Mouse (Mus musculus): Measurements from ENCODE around the gene Cwf19l1. TPM values are rescaled to one million over a fixed set of nuclear protein-coding genes. Genes with fewer than 3 reads are reported as not detected.

The Cwf19l1 gene
- total RNA-seq (2015) = 16.8 and 17.0 TPM in 2 replicates
- total RNA-seq (2017) = 19.0 and 30.9 TPM in 2 replicates

- peak; percentile 99 for ATAC-seq (ENCODE audit: poor library complexity, severe bottlenecking)
Observed at GRCm38 (mm10) chr19:44135072-44135959, at the start of gene Cwf19l1. Gene Cwf19l1, minus strand, starts transcription at chr19:44135876.

GRCm38 (mm10) chr19:44183968-44184367, 48.3 kb upstream of the Cwf19l1 start:
- ATAC-seq (ENCODE audit: poor library complexity, severe bottlenecking) = no peak

GRCm38 (mm10) chr19:44180502-44180901, 44.8 kb upstream of the Cwf19l1 start:
- ATAC-seq (ENCODE audit: poor library complexity, severe bottlenecking) = 0 out of 2 replicates have a peak, but pooled peaks have one; percentile 21

GRCm38 (mm10) chr19:44176741-44177140, 41.1 kb upstream of the Cwf19l1 start:
- peak; percentile 33; the same call in 1 of the 2 replicates for ATAC-seq (ENCODE audit: poor library complexity, severe bottlenecking)

- ATAC-seq (ENCODE audit: poor library complexity, severe bottlenecking) = no peak
Observed at GRCm38 (mm10) chr19:44174835-44175234, 39.2 kb upstream of the Cwf19l1 start.

- peak; percentile 60; the same call in 1 of the 2 replicates for ATAC-seq (ENCODE audit: poor library complexity, severe bottlenecking)
Observed at GRCm38 (mm10) chr19:44161515-44161914, 25.8 kb upstream of the Cwf19l1 start.

- ATAC-seq (ENCODE audit: poor library complexity, severe bottlenecking) = no peak
Observed at GRCm38 (mm10) chr19:44159386-44159785, 23.7 kb upstream of the Cwf19l1 start.

- ATAC-seq (ENCODE audit: poor library complexity, severe bottlenecking) = no peak
Observed at GRCm38 (mm10) chr19:44157005-44157404, 21.3 kb upstream of the Cwf19l1 start.

GRCm38 (mm10) chr19:44153781-44154180, 18.1 kb upstream of the Cwf19l1 start:
- ATAC-seq (ENCODE audit: poor library complexity, severe bottlenecking) = no peak

GRCm38 (mm10) chr19:44148991-44149390, 13.3 kb upstream of the Cwf19l1 start:
- no peak for ATAC-seq (ENCODE audit: poor library complexity, severe bottlenecking)

- ATAC-seq (ENCODE audit: poor library complexity, severe bottlenecking) = no peak
Observed at GRCm38 (mm10) chr19:44148345-44148744, 12.7 kb upstream of the Cwf19l1 start.

GRCm38 (mm10) chr19:44146951-44147350, 11.3 kb upstream of the Cwf19l1 start:
- no peak for ATAC-seq (ENCODE audit: poor library complexity, severe bottlenecking)

GRCm38 (mm10) chr19:44146568-44146879, 10.8 kb upstream of the Cwf19l1 start:
- ATAC-seq (ENCODE audit: poor library complexity, severe bottlenecking) = no peak; the same call in 1 of the 2 replicates

GRCm38 (mm10) chr19:44145702-44146567, 10.3 kb upstream of the Cwf19l1 start, which contains the start of gene Bloc1s2:
Gene Bloc1s2, minus strand, starts transcription at chr19:44146446.
- peak; percentile 89 for ATAC-seq (ENCODE audit: poor library complexity, severe bottlenecking)

GRCm38 (mm10) chr19:44144366-44144765, 8.7 kb upstream of the Cwf19l1 start:
- peak; percentile 66 for ATAC-seq (ENCODE audit: poor library complexity, severe bottlenecking)

- no peak for ATAC-seq (ENCODE audit: poor library complexity, severe bottlenecking)
Observed at GRCm38 (mm10) chr19:44135960-44136485, 347 bp upstream of the Cwf19l1 start.

GRCm38 (mm10) chr19:44132917-44133316, 2.8 kb downstream of the Cwf19l1 start:
- ATAC-seq (ENCODE audit: poor library complexity, severe bottlenecking) = no peak

GRCm38 (mm10) chr19:44128560-44128959, 7.1 kb downstream of the Cwf19l1 start:
- no peak for ATAC-seq (ENCODE audit: poor library complexity, severe bottlenecking)

- no peak for ATAC-seq (ENCODE audit: poor library complexity, severe bottlenecking)
Observed at GRCm38 (mm10) chr19:44127729-44128497, 7.8 kb downstream of the Cwf19l1 start.

- ATAC-seq (ENCODE audit: poor library complexity, severe bottlenecking) = no peak
Observed at GRCm38 (mm10) chr19:44121137-44121536, 14.5 kb downstream of the Cwf19l1 start.
